Mouse (Mus musculus) CH12.LX (cell line): ENCODE measurements at regions not wholly inside any gene's neighbourhood (a gene's known extent, or its start where the extent isn't known, plus 50 kb on each side); places are given as distances from the start of the nearest gene placed in this dataset.

ENCODE experiments used
- DNase-seq: peaks from one replicate; pipeline ENCODE4 v3.0.0-alpha.2; 2013; ENCODE audit errors: extremely low read depth
- H3K27ac ChIP-seq: 2 replicates; pipeline ENCODE4 v1.5.1; 2012; ENCODE audit warnings: low read depth, mild to moderate bottlenecking, control low read depth, moderate library complexity; ENCODE audit not compliant: insufficient read depth
- H3K27me3 ChIP-seq: replicated peaks from 2 replicates; pipeline ENCODE3; 2012; ENCODE audit warnings: inconsistent platforms
- H3K36me3 ChIP-seq, 2 experiments: replicated peaks in 1 of 2; 2 replicates each; pipeline versions ENCODE3 to v1.6.1; 2012; ENCODE audit warnings: inconsistent platforms in 1 of 2, low read length in 1 of 2, mild to moderate bottlenecking in 1 of 2, mixed read lengths in 1 of 2, moderate library complexity in 1 of 2; ENCODE audit not compliant: control insufficient read depth in 1 of 2, insufficient read depth in 1 of 2
- H3K4me1 ChIP-seq, 2 experiments: 2 replicates each; pipeline ENCODE4 v1.6.1; 2012; ENCODE audit warnings: inconsistent platforms in 1 of 2, moderate library complexity in 1 of 2; ENCODE audit not compliant: insufficient read depth in 2 of 2, control insufficient read depth in 1 of 2
- H3K4me2 ChIP-seq: 2 replicates; pipeline ENCODE4 v1.6.1; 2012; ENCODE audit warnings: low read depth, mild to moderate bottlenecking, control low read depth; ENCODE audit not compliant: poor library complexity, insufficient read depth, severe bottlenecking
- H3K4me3 ChIP-seq, 3 experiments: fragments of 150-350 bp in 1 of 3; sonication (generic) in 1 of 3; replicated peaks in 1 of 3; 2 replicates each; pipeline versions ENCODE3 to v1.5.1; 2011 to 2012; ENCODE audit warnings: low read depth in 2 of 3, low read length in 2 of 3, mild to moderate bottlenecking in 2 of 3, moderate library complexity in 2 of 3, control low read depth in 1 of 3, improper control_type of control experiment in 1 of 3, inconsistent platforms in 1 of 3, mixed read lengths in 1 of 3; ENCODE audit not compliant: poor library complexity in 1 of 3
- H3K79me2 ChIP-seq: replicated peaks from 2 replicates; pipeline ENCODE4 v1.6.1; 2012; ENCODE audit warnings: mild to moderate bottlenecking, moderate library complexity; ENCODE audit not compliant: control insufficient read depth, poor library complexity, insufficient read depth, severe bottlenecking; ENCODE audit errors: extremely low read depth
- H3K9ac ChIP-seq: 2 replicates; pipeline ENCODE4 v1.6.1; 2012; ENCODE audit warnings: low read depth, mild to moderate bottlenecking, control low read depth, moderate library complexity; ENCODE audit not compliant: insufficient read depth
- H3K9me3 ChIP-seq: replicated peaks from 2 replicates; pipeline ENCODE3; 2012; ENCODE audit warnings: low read length, inconsistent platforms, mixed read lengths
- E2F4 ChIP-seq: IDR thresholded peaks from 2 replicates; pipeline ENCODE4 v1.6.1; 2011; ENCODE audit warnings: low read depth, low read length, improper control_type of control experiment; ENCODE audit not compliant: insufficient replicate concordance
- ELF1 ChIP-seq: IDR thresholded peaks from 2 replicates; pipeline ENCODE4 v1.6.1; 2014; ENCODE audit warnings: low read depth, mild to moderate bottlenecking, inconsistent platforms, low read length, improper control_type of control experiment
- GABPA ChIP-seq: IDR thresholded peaks from 2 replicates; pipeline ENCODE4 v1.6.1; 2012; ENCODE audit warnings: low read depth, low read length, improper control_type of control experiment, inconsistent platforms; ENCODE audit not compliant: insufficient replicate concordance
- HCFC1 ChIP-seq: IDR thresholded peaks from 2 replicates; pipeline ENCODE4 v1.6.1; 2012; ENCODE audit warnings: low read depth, mild to moderate bottlenecking, inconsistent platforms, low read length, improper control_type of control experiment
- JUN ChIP-seq: IDR thresholded peaks from 2 replicates; pipeline ENCODE4 v1.6.1; 2011; ENCODE audit warnings: low read depth, mild to moderate bottlenecking, low read length, improper control_type of control experiment, moderate library complexity; ENCODE audit not compliant: insufficient read depth
- JUND ChIP-seq: conservative IDR thresholded peaks from 2 replicates; pipeline ENCODE4 v1.6.1; 2011; ENCODE audit warnings: low read depth, low read length, improper control_type of control experiment
- PAX5 ChIP-seq: IDR thresholded peaks from 2 replicates; pipeline ENCODE4 v1.6.1; 2012; ENCODE audit warnings: low read length, inconsistent platforms, mixed read lengths
- POLR2A ChIP-seq: IDR thresholded peaks from 2 replicates; pipeline ENCODE4 v1.6.1; 2011; ENCODE audit warnings: low read depth, mild to moderate bottlenecking, improper control_type of control experiment, low read length
- RAD21 ChIP-seq: IDR thresholded peaks from 2 replicates; pipeline ENCODE4 v1.6.1; 2011; ENCODE audit warnings: low read depth, mild to moderate bottlenecking, low read length, improper control_type of control experiment, moderate library complexity
- TCF12 ChIP-seq: IDR thresholded peaks from 2 replicates; pipeline ENCODE4 v1.6.1; 2014; ENCODE audit warnings: low read depth, mild to moderate bottlenecking, inconsistent platforms, low read length, improper control_type of control experiment
- UBTF ChIP-seq: IDR thresholded peaks from 2 replicates; pipeline ENCODE4 v1.6.1; 2012; ENCODE audit warnings: low read depth, mild to moderate bottlenecking, inconsistent platforms, low read length, improper control_type of control experiment, moderate library complexity
- USF1 ChIP-seq: IDR thresholded peaks from 2 replicates; pipeline ENCODE4 v1.6.1; 2014; ENCODE audit warnings: low read depth, mild to moderate bottlenecking, inconsistent platforms, low read length, improper control_type of control experiment
- USF2 ChIP-seq: conservative IDR thresholded peaks from 2 replicates; pipeline ENCODE4 v1.6.1; 2011; ENCODE audit warnings: low read depth, low read length, improper control_type of control experiment
- ZNF384 ChIP-seq: IDR thresholded peaks from 2 replicates; pipeline ENCODE4 v1.6.1; 2012; ENCODE audit warnings: low read depth, low read length, improper control_type of control experiment, inconsistent platforms
- dilution Hi-C: fragments of 300-500 bp; cut with MboI; formaldehyde crosslinking; loops from 2 replicates; pipeline ENCODE4 v1.14.3; 2020; ENCODE audit warnings: low sequenced_read_pairs; ENCODE audit not compliant: extremely low pct_unique_long_range_greater_than_20kb, extremely low pct_ligation_motif_present
- in situ Hi-C: fragments of 300-500 bp; cut with MboI; formaldehyde crosslinking; loops from 3 replicates; pipeline ENCODE4 v1.14.3; 2019; ENCODE audit warnings: low sequenced_read_pairs, low pct_ligation_motif_present, low pct_unique_long_range_greater_than_20kb, mixed read lengths

- no peaks in the 10 kb centered on the region for H3K36me3 ChIP-seq
- peaks cover 26% of the 10 kb centered on the region for H3K9me3 ChIP-seq
- no peak overlapping the region for H3K27ac ChIP-seq
- H3K79me2 ChIP-seq: no peaks in the 10 kb centered on the region
- H3K4me3 ChIP-seq: no peak overlapping the region
- no peaks in the 10 kb centered on the region for H3K27me3 ChIP-seq
- in situ Hi-C loops (no loop called here), dilution Hi-C loops (no loop called here)
- DNase-seq: no peak
- H3K4me2 ChIP-seq: no peak overlapping the region
- H3K4me1 ChIP-seq: no peaks in the 10 kb centered on the region
- no peak overlapping the region for H3K9ac ChIP-seq
- TF ChIP-seq USF1 (no peak), RAD21 (no peak), UBTF (no peak), JUND (no peak), ELF1 (no peak), GABPA (no peak), USF2 (no peak), JUN (no peak), PAX5 (no peak), ZNF384 (no peak)
Measured at GRCm38 (mm10) chr15:93675624-93676023, 79.9 kb upstream of the Prickle1 start.

DNA sequence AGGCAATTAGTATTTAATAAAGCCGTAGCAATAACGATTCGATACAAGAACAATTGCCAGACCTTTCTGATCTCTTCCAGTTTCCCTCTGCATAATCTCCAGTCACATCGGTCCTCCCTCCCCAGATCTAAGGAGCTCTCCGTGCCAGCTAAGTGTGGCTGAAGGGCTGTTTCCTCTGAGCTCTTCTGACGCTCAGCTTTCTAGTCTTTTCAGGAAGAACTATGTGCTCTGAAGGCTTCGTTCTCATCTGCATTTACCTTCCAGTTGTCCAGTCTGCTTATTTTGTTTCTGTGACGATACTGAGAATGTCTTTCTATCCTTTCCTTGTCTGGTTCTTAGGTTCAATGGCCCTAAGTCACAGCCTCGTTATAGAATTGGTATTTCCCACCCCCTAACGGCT lies 78.3 kb upstream of the Prickle1 start:
- H3K4me3 ChIP-seq: no peak overlapping the region
- no peak for TF ChIP-seq TCF12
- TF ChIP-seq, all 38 proteins: peak for 0
- Histone ChIP-seq H3K27ac (no peak overlapping the region), H3K9ac (no peak overlapping the region), H3K79me2 (no peaks in the 10 kb centered on the region), H3K9me3 (peaks cover 30% of the 10 kb centered on the region), H3K4me1 (no peaks in the 10 kb centered on the region), H3K4me2 (no peak overlapping the region), H3K36me3 (no peaks in the 10 kb centered on the region), H3K27me3 (no peaks in the 10 kb centered on the region)
- dilution Hi-C loops (no loop called here), in situ Hi-C loops (no loop called here)
- no peak for DNase-seq

GRCm38 (mm10) chr15:93663876-93664275 lies 68.2 kb upstream of the Prickle1 start:
- in situ Hi-C loops (no loop called here), dilution Hi-C loops (no loop called here)
- DNase-seq: no peak
- Histone ChIP-seq H3K36me3 (no peaks in the 10 kb centered on the region), H3K4me3 (no peak overlapping the region), H3K79me2 (no peaks in the 10 kb centered on the region), H3K4me1 (no peaks in the 10 kb centered on the region), H3K27ac (no peak overlapping the region), H3K27me3 (no peaks in the 10 kb centered on the region), H3K9ac (no peak overlapping the region), H3K4me2 (no peak overlapping the region), H3K9me3 (peaks cover 31% of the 10 kb centered on the region)
- TF ChIP-seq USF2 (no peak), E2F4 (no peak), HCFC1 (no peak), POLR2A (no peak)
